11 mouse cellular contexts compared by ENCODE assay signal in genomic region chr5:104112511-104112910, GRCm38 (mm10). TPM values are rescaled to one million over a fixed set of nuclear protein-coding genes. Genes with fewer than 3 reads are reported as not detected.
A peak's percentile ranks its signal among the peaks of the same experiment; 100 is the strongest.
DNase-seq lines count a peak whose midpoint lies in the region; ATAC-seq lines count a peak whose summit lies in the region.
"Had no signal": no experiment of that assay in that cellular context is flagged by ENCODE, and none has a peak within 500 bp of the region (broad histone marks: within the 10 kb centered on the region; RNA-seq: fewer than 3 reads in every experiment).

No protein-coding gene starts in this region.

- H3K36me3 ChIP-seq in heart, embryonic 11.5 days (ENCODE audit: control insufficient read depth, insufficient read depth, low read length) = no peaks in the 10 kb centered on the region
- H3K36me3 ChIP-seq in embryonic facial prominence, embryonic 11.5 days (replicated peaks; ENCODE audit: control insufficient read depth, insufficient read depth, low read depth, low read length) = no peaks in the 10 kb centered on the region
- no peaks in the 10 kb centered on the region for H3K36me3 ChIP-seq in hindbrain, embryonic 10.5 days
- H3K36me3 ChIP-seq in midbrain, embryonic 13.5 days = no peaks in the 10 kb centered on the region

- intact Hi-C loops in heart, postnatal 25 days (cut with DNase I) = no loop called here

- peak overlapping the region; percentile 30; the same call in 1 of the 2 replicates for H3K9ac ChIP-seq in heart, embryonic 11.5 days (ENCODE audit: low read depth, low read length)
- peak overlapping the region; percentile 37; the same call in 1 of the 2 replicates for H3K9ac ChIP-seq in embryonic facial prominence, embryonic 11.5 days (replicated peaks; ENCODE audit: low read length)
- H3K9ac ChIP-seq in midbrain, embryonic 13.5 days (replicated peaks) = no peak overlapping the region

- H3K4me3 ChIP-seq in heart, embryonic 11.5 days (ENCODE audit: low read depth, low read length) = no peak overlapping the region
- no peak overlapping the region for H3K4me3 ChIP-seq in embryonic facial prominence, embryonic 11.5 days (ENCODE audit: low read depth, low read length)
- peak overlapping the region; percentile 31 for H3K4me3 ChIP-seq in hindbrain, embryonic 10.5 days
- H3K4me3 ChIP-seq in midbrain, embryonic 13.5 days (replicated peaks) = peak overlapping the region; percentile 14; the same call in 1 of the 2 replicates

- DNase-seq in heart, postnatal 25 days (ENCODE audit: low spot score) = no peak
- DNase-seq in embryonic facial prominence, embryonic 11.5 days (ENCODE audit: low spot score) = no peak
- peak; percentile 26 for DNase-seq in hindbrain, embryonic 10.5 days (ENCODE audit: low spot score)
- no peak for DNase-seq in adrenal gland, postnatal 4 days (ENCODE audit: low spot score in 2 of 2)
- DNase-seq in layer of hippocampus, adult 11-12 months (ENCODE audit: low spot score) = no peak
- DNase-seq in adipocyte (ENCODE audit: low spot score) = no peak
- DNase-seq: adrenal gland, postnatal 36 days had no signal

- H3K27ac ChIP-seq in heart, embryonic 11.5 days (ENCODE audit: low read depth, low read length) = peak overlapping the region; percentile 67
- H3K27ac ChIP-seq in embryonic facial prominence, embryonic 11.5 days (replicated peaks; ENCODE audit: low read depth, low read length) = peak overlapping the region; percentile 68
- peak overlapping the region; percentile 89 for H3K27ac ChIP-seq in hindbrain, embryonic 10.5 days
- H3K27ac ChIP-seq in midbrain, embryonic 13.5 days = 0 out of 2 replicates have a peak overlapping the region, but pooled peaks have one; percentile 4

- peaks cover 49% of the 10 kb centered on the region for H3K4me1 ChIP-seq in heart, embryonic 11.5 days (ENCODE audit: control insufficient read depth, insufficient read depth, low read length)
- peaks cover 5% of the 10 kb centered on the region for H3K4me1 ChIP-seq in embryonic facial prominence, embryonic 11.5 days (ENCODE audit: control insufficient read depth, insufficient read depth, low read length)
- peaks cover 77% of the 10 kb centered on the region for H3K4me1 ChIP-seq in hindbrain, embryonic 10.5 days (replicated peaks)
- H3K4me1 ChIP-seq in midbrain, embryonic 13.5 days (replicated peaks) = peaks cover 70% of the 10 kb centered on the region

- WGBS in heart, embryonic 11.5 days (ENCODE audit: insufficient replicate concordance) = 25% methylated on average over 5 of the region's 5 CpGs
- WGBS in embryonic facial prominence, embryonic 11.5 days = 13% methylated on average over 5 of the region's 5 CpGs
- WGBS in hindbrain, embryonic 10.5 days = 16% methylated on average over 5 of the region's 5 CpGs
- WGBS in midbrain, embryonic 13.5 days = 38% methylated on average over 5 of the region's 5 CpGs

- H3K9me3 ChIP-seq in heart, embryonic 11.5 days (replicated peaks; ENCODE audit: control insufficient read depth, low read length) = no peaks in the 10 kb centered on the region
- H3K9me3 ChIP-seq in embryonic facial prominence, embryonic 11.5 days (replicated peaks; ENCODE audit: control insufficient read depth, low read length) = no peaks in the 10 kb centered on the region
- no peaks in the 10 kb centered on the region for H3K9me3 ChIP-seq in hindbrain, embryonic 10.5 days
- H3K9me3 ChIP-seq in midbrain, embryonic 13.5 days = no peaks in the 10 kb centered on the region

- no peaks in the 10 kb centered on the region for H3K27me3 ChIP-seq in heart, embryonic 11.5 days (ENCODE audit: control insufficient read depth, insufficient read depth, low read length)
- no peaks in the 10 kb centered on the region for H3K27me3 ChIP-seq in embryonic facial prominence, embryonic 11.5 days (ENCODE audit: control insufficient read depth, insufficient read depth, low read length)
- peaks cover 4% of the 10 kb centered on the region for H3K27me3 ChIP-seq in hindbrain, embryonic 10.5 days (ENCODE audit: insufficient read depth, poor library complexity, severe bottlenecking)
- H3K27me3 ChIP-seq in midbrain, embryonic 13.5 days = peaks cover 36% of the 10 kb centered on the region

- no peak for ATAC-seq in heart, embryonic 11.5 days (replicated peaks; ENCODE audit: insufficient number of reproducible peaks, low FRiP score, low TSS enrichment)
- ATAC-seq in embryonic facial prominence, embryonic 11.5 days (replicated peaks; ENCODE audit: insufficient number of reproducible peaks, low FRiP score, low TSS enrichment, low read depth) = no peak
- no peak for ATAC-seq in midbrain, embryonic 13.5 days

- peak overlapping the region; percentile 44 for H3K4me2 ChIP-seq in heart, embryonic 11.5 days
- no peak overlapping the region; the same call in 1 of the 2 replicates for H3K4me2 ChIP-seq in embryonic facial prominence, embryonic 11.5 days (ENCODE audit: low read depth, low read length)
- H3K4me2 ChIP-seq in midbrain, embryonic 13.5 days (replicated peaks) = peak overlapping the region; percentile 19; the same call in 1 of the 2 replicates

RNA-seq across cellular contexts. Expression of gene Sparcl1, which starts 1.0 kb away (rescaled TPM):
- 18.2 and 21.8 TPM in 2 replicates for polyA plus RNA-seq in heart, embryonic 11.5 days (2014; fragmentation: Nextera tagmentation; extraction: Ambion mirVana)
- 100 to 1,000 TPM; 191 to 258 TPM for total RNA-seq in heart, postnatal 25 days (2021)
- polyA plus RNA-seq in embryonic facial prominence, embryonic 11.5 days (2014; fragmentation: Nextera tagmentation; extraction: Ambion mirVana) = 45.8 and 48.8 TPM in 2 replicates
- 40.6 and 45.9 TPM in 2 replicates for polyA plus RNA-seq in hindbrain, embryonic 10.5 days (2016; fragmentation: Nextera tagmentation; extraction: Ambion mirVana)
- polyA plus RNA-seq in midbrain, embryonic 13.5 days (2015; fragmentation: Nextera tagmentation; extraction: Ambion mirVana) = 72.8 and 84.5 TPM in 2 replicates
- 10 to 100 TPM; 83.2 to 85.6 TPM for total RNA-seq in adrenal gland, postnatal 4 days (2021)

RNA-seq across cellular contexts. Expression of gene Gm17660, which starts 35.1 kb away (rescaled TPM):
- not detected in 2 replicates for polyA plus RNA-seq in heart, embryonic 11.5 days (2014; fragmentation: Nextera tagmentation; extraction: Ambion mirVana)
- total RNA-seq in heart, postnatal 25 days (2021) = not detected
- polyA plus RNA-seq in embryonic facial prominence, embryonic 11.5 days (2014; fragmentation: Nextera tagmentation; extraction: Ambion mirVana) = not detected in 2 replicates
- polyA plus RNA-seq in hindbrain, embryonic 10.5 days (2016; fragmentation: Nextera tagmentation; extraction: Ambion mirVana) = not detected in 2 replicates
- polyA plus RNA-seq in midbrain, embryonic 13.5 days (2015; fragmentation: Nextera tagmentation; extraction: Ambion mirVana) = not detected in 2 replicates
- not detected for total RNA-seq in adrenal gland, postnatal 4 days (2021)
- total RNA-seq: adrenal gland, postnatal 36 days; liver, adult 2 months had no signal
- polyA plus RNA-seq: frontal cortex, adult 2 months; liver, adult 2 months had no signal

RNA-seq across cellular contexts. Expression of gene Dspp, which starts 58.0 kb away (rescaled TPM):
- not detected in 2 replicates for polyA plus RNA-seq in heart, embryonic 11.5 days (2014; fragmentation: Nextera tagmentation; extraction: Ambion mirVana)
- not detected for total RNA-seq in heart, postnatal 25 days (2021)
- not detected in 2 replicates for polyA plus RNA-seq in embryonic facial prominence, embryonic 11.5 days (2014; fragmentation: Nextera tagmentation; extraction: Ambion mirVana)
- polyA plus RNA-seq in hindbrain, embryonic 10.5 days (2016; fragmentation: Nextera tagmentation; extraction: Ambion mirVana) = not detected in 2 replicates
- polyA plus RNA-seq in midbrain, embryonic 13.5 days (2015; fragmentation: Nextera tagmentation; extraction: Ambion mirVana) = not detected in 2 replicates
- total RNA-seq in adrenal gland, postnatal 4 days (2021) = not detected
- total RNA-seq: adrenal gland, postnatal 36 days; liver, adult 2 months had no signal
- polyA plus RNA-seq: liver, adult 2 months had no signal

Comparison
In these comparisons a context has a peak if more than half of its experiments do, and no peak if none do; other contexts are left out.
1. H3K27ac ChIP-seq: peak in every context shown above with its lines; median percentile 89 in hindbrain, embryonic 10.5 days; 68 in embryonic facial prominence, embryonic 11.5 days; 67 in heart, embryonic 11.5 days; 4 in midbrain, embryonic 13.5 days.
2. H3K4me3 ChIP-seq: peak in hindbrain, embryonic 10.5 days (single experiment) and midbrain, embryonic 13.5 days (single experiment); none in heart, embryonic 11.5 days (single experiment) and embryonic facial prominence, embryonic 11.5 days (single experiment).